Mouse (Mus musculus): ENCODE results near the gene Acin1.

DNA sequence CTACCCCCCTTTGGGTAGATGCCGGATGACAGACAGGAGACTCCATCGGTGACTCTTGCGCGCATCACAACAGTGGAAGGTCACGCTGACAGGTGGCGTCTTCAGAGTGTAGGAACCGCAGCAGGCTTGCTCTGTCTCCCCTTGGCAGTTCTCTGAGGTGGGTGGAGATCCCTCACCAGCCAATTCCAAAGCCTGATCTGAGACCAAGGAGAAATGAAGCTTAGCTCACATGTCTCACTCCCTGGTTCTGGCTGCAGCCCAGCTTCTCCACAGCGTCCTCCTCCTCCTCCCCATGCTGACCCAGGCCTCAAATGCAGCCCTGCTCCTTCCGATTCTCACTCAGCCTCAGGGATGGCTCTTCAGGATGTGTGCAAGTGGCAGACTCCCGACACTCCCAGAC lies 61.8 kb downstream of the Acin1 start:
- TF ChIP-seq CTCF (IDR thresholded peaks at IDR 0.05; ENCODE audit: low read depth) (no peak), EP300 (IDR thresholded peaks at IDR 0.05; ENCODE audit: low read depth) (no peak)

Measured in heart, postnatal 0 days (tissue).